Mouse (Mus musculus) leukemia stem cell, adult 10-12 weeks (primary cell): Measurements from ENCODE around the gene Cldn34c2. TPM values are rescaled to one million over a fixed set of nuclear protein-coding genes. Genes with fewer than 3 reads are reported as not detected.

ENCODE experiments used
- polyA plus RNA-seq: library from polyadenylated mRNA; stranded (reverse); fragments of >175 nt; gene quantifications from 2 replicates; pipeline ENCODE4 v1.2.3, GENCODE M21; 2012; ENCODE audit warnings: low replicate concordance

Gene Cldn34c2
- not detected in 2 replicates for polyA plus RNA-seq

GRCm38 (mm10) chrX:123581400-123581799 is at the start of gene Cldn34c2:
Cldn34c2 (plus strand) TSS chrX:123581700.

Other genes with a start within 250 kb of the Cldn34c2 start
- gene Gm17467, start 123.1 kb downstream of the Cldn34c2 start, polyA plus RNA-seq = not detected in 2 replicates
- gene Cldn34c3, start 212.0 kb downstream of the Cldn34c2 start, polyA plus RNA-seq = not detected in 2 replicates